Mouse (Mus musculus) liver, postnatal 0 days (tissue): ENCODE data around the gene Cfap45.

Source experiments
- CTCF ChIP-seq: sonication (generic); IDR thresholded peaks from 2 replicates; pipeline ENCODE4 v1.5.1; 2016; ENCODE audit warnings: antibody characterized with exemption, low read depth
- EP300 ChIP-seq: IDR thresholded peaks from 2 replicates; pipeline ENCODE4 v1.6.1; 2016; ENCODE audit warnings: antibody characterized with exemption, low read depth, mild to moderate bottlenecking

DNA sequence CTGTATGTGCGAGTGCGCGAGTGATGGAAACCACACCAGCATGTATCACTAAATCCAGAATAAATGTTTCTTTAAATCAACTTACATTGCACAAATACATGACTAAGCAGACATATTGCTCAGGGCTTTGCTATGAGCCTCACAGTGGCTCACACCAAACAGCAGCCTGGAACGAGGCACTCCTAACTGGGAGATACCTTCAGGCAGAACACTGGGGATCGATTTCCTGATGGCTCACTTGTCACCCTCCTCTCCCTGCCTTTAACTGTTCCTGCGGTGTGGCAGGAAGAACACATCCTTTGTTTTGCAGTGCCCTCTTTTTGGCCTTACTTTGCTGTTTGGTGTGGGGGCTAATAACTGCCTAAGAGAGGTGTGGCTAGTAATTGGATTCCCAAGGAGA is 957 bp upstream of the Cfap45 start:
- TF ChIP-seq EP300, result no peak
- no peak for TF ChIP-seq CTCF
